Mouse (Mus musculus): ENCODE data around the gene Card9. TPM values are rescaled to one million over a fixed set of nuclear protein-coding genes. Genes with fewer than 3 reads are reported as not detected.

The Card9 gene
- polyA plus RNA-seq, 1 experiment from 2014 or later: 2.1 TPM

GRCm38 (mm10) chr2:26380131-26380771, 19.5 kb upstream of the Card9 start, which contains the start of gene Snapc4:
Snapc4 (minus strand) TSS chr2:26380653.
- peak within 1 kb of the TSS; percentile 85 for H3K9ac ChIP-seq (ENCODE audit: low read depth, low read length)
- no peaks in the 10 kb centered on the region for H3K4me1 ChIP-seq (ENCODE audit: control insufficient read depth, insufficient read depth, low read length)
- peak within 1 kb of the TSS; percentile 63; the same call in 1 of the 2 replicates for H3K27ac ChIP-seq (replicated peaks; ENCODE audit: low read depth, low read length)
- H3K4me2 ChIP-seq (ENCODE audit: low read depth, low read length): peak within 1 kb of the TSS; percentile 86
- WGBS: under 1% methylated on average over 22 of the region's 38 CpGs
- H3K36me3 ChIP-seq (ENCODE audit: control insufficient read depth, insufficient read depth, low read length): peaks cover 61% of the 10 kb centered on the region
- no peaks in the 10 kb centered on the region for H3K27me3 ChIP-seq (replicated peaks; ENCODE audit: control insufficient read depth, insufficient read depth, low read length)
- DNase-seq (ENCODE audit: low spot score): peak; percentile 95
- H3K4me3 ChIP-seq (ENCODE audit: low read depth, low read length): peak within 1 kb of the TSS; percentile 79
- H3K9me3 ChIP-seq (ENCODE audit: control insufficient read depth, low read length): no peaks in the 10 kb centered on the region
- ATAC-seq (ENCODE audit: low read depth): peak; percentile 98

- Histone ChIP-seq H3K9me3 (ENCODE audit: control insufficient read depth, low read length) (no peaks in the 10 kb centered on the region), H3K4me3 (ENCODE audit: low read depth, low read length) (no peak overlapping the region), H3K36me3 (ENCODE audit: control insufficient read depth, insufficient read depth, low read length) (peaks cover 100% of the 10 kb centered on the region), H3K4me2 (ENCODE audit: low read depth, low read length) (no peak overlapping the region), H3K9ac (ENCODE audit: low read depth, low read length) (no peak overlapping the region), H3K27ac (replicated peaks; ENCODE audit: low read depth, low read length) (no peak overlapping the region), H3K4me1 (ENCODE audit: control insufficient read depth, insufficient read depth, low read length) (no peaks in the 10 kb centered on the region), H3K27me3 (replicated peaks; ENCODE audit: control insufficient read depth, insufficient read depth, low read length) (no peaks in the 10 kb centered on the region)
- DNase-seq (ENCODE audit: low spot score) (no peak), ATAC-seq (ENCODE audit: low read depth) (no peak)
- 97% methylated on average over 8 of the region's 8 CpGs for WGBS
These were observed 11.7 kb upstream of the Card9 start for GRCm38 (mm10) chr2:26372396-26372795.

- 88% methylated on average over 1 of the region's 1 CpGs for WGBS
- H3K9me3 ChIP-seq (ENCODE audit: control insufficient read depth, low read length): no peaks in the 10 kb centered on the region
- DNase-seq (ENCODE audit: low spot score): no peak
- no peak overlapping the region for H3K4me2 ChIP-seq (ENCODE audit: low read depth, low read length)
- H3K4me1 ChIP-seq (ENCODE audit: control insufficient read depth, insufficient read depth, low read length): no peaks in the 10 kb centered on the region
- ATAC-seq (ENCODE audit: low read depth): no peak
- H3K9ac ChIP-seq (ENCODE audit: low read depth, low read length): no peak overlapping the region
- no peak overlapping the region for H3K4me3 ChIP-seq (ENCODE audit: low read depth, low read length)
- H3K36me3 ChIP-seq (ENCODE audit: control insufficient read depth, insufficient read depth, low read length): peaks cover 100% of the 10 kb centered on the region
- H3K27me3 ChIP-seq (replicated peaks; ENCODE audit: control insufficient read depth, insufficient read depth, low read length): no peaks in the 10 kb centered on the region
- no peak overlapping the region for H3K27ac ChIP-seq (replicated peaks; ENCODE audit: low read depth, low read length)
These were observed 7.9 kb upstream of the Card9 start for GRCm38 (mm10) chr2:26368572-26368971.

GRCm38 (mm10) chr2:26367911-26368310, 7.2 kb upstream of the Card9 start:
- Histone ChIP-seq H3K4me3 (ENCODE audit: low read depth, low read length) (no peak overlapping the region), H3K9ac (ENCODE audit: low read depth, low read length) (no peak overlapping the region), H3K4me2 (ENCODE audit: low read depth, low read length) (no peak overlapping the region), H3K9me3 (ENCODE audit: control insufficient read depth, low read length) (no peaks in the 10 kb centered on the region), H3K4me1 (ENCODE audit: control insufficient read depth, insufficient read depth, low read length) (no peaks in the 10 kb centered on the region), H3K27me3 (replicated peaks; ENCODE audit: control insufficient read depth, insufficient read depth, low read length) (no peaks in the 10 kb centered on the region), H3K36me3 (ENCODE audit: control insufficient read depth, insufficient read depth, low read length) (peaks cover 99% of the 10 kb centered on the region), H3K27ac (replicated peaks; ENCODE audit: low read depth, low read length) (no peak overlapping the region)
- DNase-seq (ENCODE audit: low spot score): no peak
- 93% methylated on average over 6 of the region's 6 CpGs for WGBS
- ATAC-seq (ENCODE audit: low read depth): no peak

- H3K9ac ChIP-seq (ENCODE audit: low read depth, low read length): no peak overlapping the region
- no peaks in the 10 kb centered on the region for H3K4me1 ChIP-seq (ENCODE audit: control insufficient read depth, insufficient read depth, low read length)
- WGBS: 72% methylated on average over 10 of the region's 10 CpGs
- no peak for ATAC-seq (ENCODE audit: low read depth)
- H3K4me2 ChIP-seq (ENCODE audit: low read depth, low read length): no peak overlapping the region
- no peaks in the 10 kb centered on the region for H3K9me3 ChIP-seq (ENCODE audit: control insufficient read depth, low read length)
- H3K27me3 ChIP-seq (replicated peaks; ENCODE audit: control insufficient read depth, insufficient read depth, low read length): no peaks in the 10 kb centered on the region
- H3K4me3 ChIP-seq (ENCODE audit: low read depth, low read length): no peak overlapping the region
- peaks cover 69% of the 10 kb centered on the region for H3K36me3 ChIP-seq (ENCODE audit: control insufficient read depth, insufficient read depth, low read length)
- peak; percentile 61 for DNase-seq (ENCODE audit: low spot score)
- H3K27ac ChIP-seq (replicated peaks; ENCODE audit: low read depth, low read length): peak overlapping the region; percentile 15; the same call in 1 of the 2 replicates
These were observed 4.2 kb upstream of the Card9 start for GRCm38 (mm10) chr2:26364738-26365465.

- no peaks in the 10 kb centered on the region for H3K4me1 ChIP-seq (ENCODE audit: control insufficient read depth, insufficient read depth, low read length)
- no peaks in the 10 kb centered on the region for H3K27me3 ChIP-seq (replicated peaks; ENCODE audit: control insufficient read depth, insufficient read depth, low read length)
- 82% methylated on average over 3 of the region's 5 CpGs for WGBS
- no peak overlapping the region for H3K4me3 ChIP-seq (ENCODE audit: low read depth, low read length)
- no peak overlapping the region for H3K9ac ChIP-seq (ENCODE audit: low read depth, low read length)
- H3K9me3 ChIP-seq (ENCODE audit: control insufficient read depth, low read length): no peaks in the 10 kb centered on the region
- H3K27ac ChIP-seq (replicated peaks; ENCODE audit: low read depth, low read length): no peak overlapping the region
- peaks cover 55% of the 10 kb centered on the region for H3K36me3 ChIP-seq (ENCODE audit: control insufficient read depth, insufficient read depth, low read length)
- no peak for ATAC-seq (ENCODE audit: low read depth)
- DNase-seq (ENCODE audit: low spot score): no peak
- no peak overlapping the region for H3K4me2 ChIP-seq (ENCODE audit: low read depth, low read length)
These were observed 2.8 kb upstream of the Card9 start for GRCm38 (mm10) chr2:26363481-26363880.

- Histone ChIP-seq H3K4me2 (ENCODE audit: low read depth, low read length) (no peak overlapping the region), H3K9ac (ENCODE audit: low read depth, low read length) (no peak overlapping the region), H3K27me3 (replicated peaks; ENCODE audit: control insufficient read depth, insufficient read depth, low read length) (no peaks in the 10 kb centered on the region), H3K27ac (replicated peaks; ENCODE audit: low read depth, low read length) (no peak overlapping the region), H3K4me3 (ENCODE audit: low read depth, low read length) (no peak overlapping the region), H3K36me3 (ENCODE audit: control insufficient read depth, insufficient read depth, low read length) (peaks cover 50% of the 10 kb centered on the region), H3K9me3 (ENCODE audit: control insufficient read depth, low read length) (no peaks in the 10 kb centered on the region), H3K4me1 (ENCODE audit: control insufficient read depth, insufficient read depth, low read length) (no peaks in the 10 kb centered on the region)
- DNase-seq (ENCODE audit: low spot score): no peak
- ATAC-seq (ENCODE audit: low read depth): no peak
- WGBS: 83% methylated on average over 5 of the region's 5 CpGs
These were observed 2.3 kb upstream of the Card9 start for GRCm38 (mm10) chr2:26362991-26363390.

GRCm38 (mm10) chr2:26359983-26360382, 735 bp downstream of the Card9 start:
- ATAC-seq (ENCODE audit: low read depth) (no peak), DNase-seq (ENCODE audit: low spot score) (no peak)
- no peaks in the 10 kb centered on the region for H3K4me1 ChIP-seq (ENCODE audit: control insufficient read depth, insufficient read depth, low read length)
- no peak overlapping the region for H3K4me3 ChIP-seq (ENCODE audit: low read depth, low read length)
- H3K9ac ChIP-seq (ENCODE audit: low read depth, low read length): no peak overlapping the region
- H3K9me3 ChIP-seq (ENCODE audit: control insufficient read depth, low read length): no peaks in the 10 kb centered on the region
- H3K4me2 ChIP-seq (ENCODE audit: low read depth, low read length): no peak overlapping the region
- H3K27ac ChIP-seq (replicated peaks; ENCODE audit: low read depth, low read length): no peak overlapping the region
- H3K36me3 ChIP-seq (ENCODE audit: control insufficient read depth, insufficient read depth, low read length): peaks cover 20% of the 10 kb centered on the region; the same call in 1 of the 2 replicates
- no peaks in the 10 kb centered on the region for H3K27me3 ChIP-seq (replicated peaks; ENCODE audit: control insufficient read depth, insufficient read depth, low read length)
- 86% methylated on average over 6 of the region's 6 CpGs for WGBS

All from embryonic facial prominence, embryonic 14.5 days (tissue).